Mouse (Mus musculus) lung, adult 18-20 months (tissue): ENCODE results near the gene Mks1.
"Not testable (repeated sequence)": the region's sequence is repeated elsewhere in the genome, so short reads cannot be mapped to it uniquely, and the experiment has no call there.

Source experiments
- DNase-seq, 2 experiments: peaks; one replicate each; pipeline ENCODE4 v3.0.0; 2022; ENCODE audit warnings: mixed read lengths in 2 of 2

Gene Mks1

DNA sequence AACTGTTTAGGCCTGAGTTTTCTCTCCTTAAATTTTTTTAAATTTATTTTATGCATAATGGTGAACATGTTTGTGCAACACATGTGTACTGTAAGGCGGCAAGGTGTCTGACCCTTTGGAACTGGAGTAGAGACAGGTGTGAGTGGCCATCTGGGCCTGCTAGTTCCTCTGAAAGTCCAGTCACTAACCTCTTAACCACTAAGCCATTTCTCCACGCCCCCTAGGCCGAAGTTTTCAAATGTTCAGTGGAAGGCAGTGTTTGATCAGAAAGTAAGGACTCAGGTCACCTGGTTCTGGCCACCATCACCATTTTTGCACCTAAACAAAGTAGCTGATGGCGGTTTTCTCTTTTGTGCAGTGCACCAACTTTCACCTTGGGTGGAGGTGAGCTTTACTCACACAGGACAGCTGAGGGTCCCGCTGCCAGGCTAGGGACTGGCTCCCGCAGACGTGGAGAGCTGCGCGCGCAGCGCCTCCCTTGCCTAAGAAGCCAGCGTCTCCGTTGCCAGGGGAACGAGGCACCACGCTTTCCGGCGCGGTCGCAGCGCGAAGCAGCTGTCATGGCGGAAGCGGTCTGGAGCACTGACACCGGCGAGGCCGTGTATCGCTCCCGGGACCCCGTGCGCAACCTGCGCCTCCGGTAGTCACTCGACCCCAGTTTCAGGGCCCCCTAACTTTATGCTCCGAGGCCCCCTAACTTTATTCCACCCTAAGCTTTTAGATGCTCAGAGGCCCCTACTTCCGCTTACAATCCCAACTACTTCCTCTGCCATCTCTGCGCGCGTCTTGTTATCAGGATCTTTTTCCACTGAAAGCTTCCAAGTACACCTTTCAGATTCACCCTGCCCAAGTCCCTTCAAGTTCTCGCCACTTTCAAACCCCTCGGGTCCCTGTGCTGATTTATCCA lies at the start of gene Mks1:
TSS of gene Mks1 (plus strand) at position 526 of the 907 bp plus-strand sequence.
- peak; percentile 86 to 90 for DNase-seq

GRCm38 (mm10) chr11:87805448-87805847 lies 47.6 kb upstream of the Mks1 start:
- DNase-seq = peak in 1 of 2 experiments; percentile 14

GRCm38 (mm10) chr11:87807433-87807832 lies 45.6 kb upstream of the Mks1 start:
- no peak for DNase-seq

DNA sequence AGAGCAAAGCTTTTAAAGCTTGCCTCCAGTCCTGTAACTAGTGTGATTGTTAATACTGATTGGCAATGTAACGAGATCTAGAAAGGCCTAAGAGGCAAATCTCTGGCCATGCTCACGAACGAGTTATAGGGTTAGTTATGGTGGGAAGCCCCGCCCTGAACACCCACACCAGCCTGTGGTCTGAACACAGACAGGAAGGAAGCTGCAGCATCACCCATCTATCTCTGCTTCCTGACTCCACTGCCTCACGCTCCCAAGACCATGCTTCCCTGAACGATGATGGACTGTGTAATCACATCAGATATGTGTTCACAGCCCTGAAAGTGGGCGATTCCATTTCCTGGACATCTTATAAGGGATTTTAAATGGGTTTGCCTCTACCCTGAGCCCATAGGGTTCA lies 44.8 kb upstream of the Mks1 start:
- no peak for DNase-seq

DNA sequence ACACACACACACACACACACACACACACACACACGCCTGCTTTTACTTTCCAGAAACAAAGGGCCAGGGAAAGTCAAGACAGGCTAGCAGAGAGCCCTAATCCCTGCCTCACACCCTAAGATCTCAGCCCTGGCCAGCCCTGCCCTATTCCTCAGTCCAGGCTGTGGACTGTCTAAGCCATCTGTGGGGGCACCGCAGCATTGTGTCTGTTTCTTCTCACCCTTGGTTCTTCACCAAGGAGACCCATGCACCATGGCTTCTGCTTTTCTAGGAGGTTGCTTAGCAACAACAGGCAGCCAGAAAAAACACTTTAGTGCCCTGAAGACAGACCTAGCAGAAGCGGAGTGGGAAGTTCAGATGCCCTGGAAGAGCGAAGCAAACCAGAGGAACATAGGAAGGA lies 41.6 kb upstream of the Mks1 start:
- peak in 1 of 2 experiments; percentile 5 for DNase-seq

- DNase-seq = no peak
These were observed 38.2 kb upstream of the Mks1 start for GRCm38 (mm10) chr11:87814831-87815230.

GRCm38 (mm10) chr11:87816707-87817442 lies 36.1 kb upstream of the Mks1 start:
- peak; percentile 4 to 5 for DNase-seq

- no peak for DNase-seq
These were observed 35.6 kb upstream of the Mks1 start for GRCm38 (mm10) chr11:87817443-87817773.

GRCm38 (mm10) chr11:87821502-87821901 lies 31.5 kb upstream of the Mks1 start:
- DNase-seq = no peak

DNA sequence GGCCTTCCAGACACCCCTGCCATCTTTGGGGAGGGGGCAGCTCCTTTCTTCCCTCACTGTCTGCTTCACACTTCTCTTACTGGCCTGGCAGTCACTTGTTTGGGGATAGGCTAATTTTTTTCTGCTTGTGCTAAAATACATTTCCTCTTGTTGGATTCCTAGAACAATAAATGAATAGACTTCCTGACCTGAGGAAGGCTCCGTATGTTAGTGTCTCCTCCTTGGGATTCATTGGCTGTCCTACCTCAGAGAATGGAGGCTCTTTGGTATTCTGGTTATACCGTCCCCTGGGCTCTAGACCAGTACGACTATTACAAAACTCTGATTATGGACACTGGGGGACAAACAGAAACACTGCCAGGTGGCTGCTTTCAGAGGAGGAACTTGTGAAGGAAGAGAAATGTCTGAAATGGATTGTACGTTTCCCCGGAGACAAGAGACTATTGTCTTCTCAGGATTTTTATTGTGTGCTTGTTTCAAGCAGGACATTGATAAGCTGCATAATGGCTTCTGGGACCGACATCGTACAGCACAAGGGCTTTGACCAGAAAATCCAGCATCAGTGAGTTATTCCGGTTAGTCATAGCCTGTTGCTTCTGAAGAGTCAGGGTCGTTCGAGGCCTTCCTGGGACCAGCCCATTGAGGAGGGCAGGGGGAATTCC lies 24.6 kb upstream of the Mks1 start, which contains the start of gene Lpo:
TSS of gene Lpo (minus strand) at position 51 of the 662 bp plus-strand sequence.
- DNase-seq = no peak

DNA sequence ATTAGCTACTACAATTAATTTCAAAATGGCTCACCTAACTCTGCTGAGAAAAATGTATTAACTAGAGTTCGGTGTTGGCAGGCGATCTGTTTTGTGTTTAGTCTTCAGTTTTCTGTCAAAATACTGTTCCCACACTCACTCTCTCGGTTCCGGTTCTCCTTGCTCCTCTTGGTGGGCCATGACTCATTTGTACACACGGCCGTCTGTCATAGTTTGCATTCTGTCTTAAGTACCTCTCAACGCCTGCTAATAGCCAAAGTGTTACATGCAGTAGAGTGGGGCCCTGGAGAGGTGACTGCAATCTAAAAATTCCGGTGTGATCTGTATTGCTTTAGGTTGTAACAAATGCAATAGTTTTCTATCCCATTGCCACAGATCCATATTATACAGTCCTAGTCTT lies 12.3 kb upstream of the Mks1 start:
- peak; percentile 57 to 72 for DNase-seq

DNA sequence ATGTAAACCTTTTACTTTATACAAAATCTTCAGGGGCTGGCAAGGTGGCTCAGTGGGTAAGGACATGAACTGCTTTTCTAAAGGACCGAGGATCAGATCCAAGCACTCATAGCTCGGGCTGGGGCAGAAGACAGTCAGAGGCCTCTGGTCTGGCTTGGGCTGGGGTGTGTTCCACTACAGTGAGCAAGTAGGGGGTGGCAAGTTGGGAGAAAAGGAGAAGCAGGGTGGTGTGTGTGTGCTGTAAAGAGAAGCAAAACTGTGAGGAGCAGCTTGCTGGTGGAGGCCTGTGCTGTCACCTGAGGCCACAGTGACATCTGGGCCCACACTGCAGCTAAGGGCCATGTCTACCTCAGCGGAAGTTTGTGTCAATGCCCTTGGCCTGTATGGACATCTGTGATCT lies 11.6 kb upstream of the Mks1 start:
- no peak for DNase-seq

DNA sequence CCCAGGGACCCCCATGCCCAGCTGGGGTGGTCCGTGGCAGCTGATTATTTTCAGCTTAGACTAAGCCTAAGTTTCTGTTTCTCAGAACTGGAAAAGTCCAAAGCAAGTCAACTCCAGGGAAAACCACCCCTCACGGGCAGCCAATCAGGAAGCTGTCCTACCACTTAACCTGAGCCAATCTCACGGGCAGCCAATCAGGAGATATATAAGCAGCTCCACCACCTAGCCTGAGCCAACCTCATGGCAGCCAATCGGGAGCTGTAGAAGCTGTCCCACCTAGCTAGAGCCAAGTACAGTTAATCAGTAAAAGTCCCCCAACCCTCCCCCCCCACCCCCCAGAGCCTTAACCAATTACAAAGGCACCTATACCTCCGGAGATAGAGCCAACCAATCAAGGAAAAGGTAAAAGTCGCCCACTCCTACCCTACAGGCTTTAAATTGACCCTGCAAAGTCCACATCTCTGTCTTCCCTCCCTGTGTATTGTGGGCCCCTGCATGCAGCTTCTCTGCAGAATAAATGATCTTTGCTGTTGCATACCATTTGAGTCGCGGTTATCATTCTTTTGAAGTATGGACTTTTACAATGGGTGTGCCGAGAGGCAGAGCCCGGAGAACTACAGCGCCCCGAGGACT lies 5.9 kb upstream of the Mks1 start:
- DNase-seq = no peak

DNA sequence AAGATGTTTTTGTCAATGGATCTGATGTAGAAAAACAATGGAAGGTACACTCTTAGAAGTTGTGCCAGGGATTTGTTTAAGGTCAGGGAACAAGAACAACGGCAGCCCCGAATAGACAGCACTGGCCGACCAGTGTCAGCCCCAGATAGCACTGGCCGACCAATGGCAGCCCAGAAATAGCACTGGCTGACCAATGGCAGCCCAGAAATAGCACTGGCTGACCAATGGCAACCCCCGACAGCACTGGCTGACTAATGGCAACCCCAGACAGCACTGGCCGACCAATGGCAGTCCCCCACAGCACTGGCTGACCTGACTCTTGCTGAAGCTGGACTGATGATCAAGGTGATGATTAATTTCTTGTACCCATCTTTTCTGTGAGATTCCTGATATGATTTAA lies 5.1 kb upstream of the Mks1 start:
- DNase-seq = no peak

GRCm38 (mm10) chr11:87853597-87853954 lies 561 bp downstream of the Mks1 start:
- DNase-seq = no peak

- no peak for DNase-seq
These were observed 1.5 kb downstream of the Mks1 start for GRCm38 (mm10) chr11:87854550-87854949.

DNA sequence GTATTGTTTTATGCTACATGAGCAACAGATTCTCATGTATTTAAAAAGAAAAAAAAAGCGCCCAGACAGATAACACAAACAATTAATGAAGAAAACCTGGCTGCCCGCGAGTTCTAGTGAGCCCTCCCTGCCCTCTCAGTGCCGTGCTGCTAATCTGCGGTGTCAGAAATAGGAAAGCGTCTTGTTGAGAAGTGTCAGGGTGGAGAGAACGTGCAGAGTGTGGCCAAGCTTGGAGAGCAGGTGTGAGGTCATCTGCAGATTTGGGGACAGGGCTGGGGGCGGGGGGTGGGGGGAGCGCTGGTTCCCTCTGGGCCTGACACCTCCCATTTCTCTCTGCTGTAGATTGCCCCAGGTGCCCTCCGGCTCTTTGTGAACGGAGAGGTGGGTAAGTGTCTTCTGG lies 6.3 kb downstream of the Mks1 start:
- no peak for DNase-seq

- DNase-seq = no peak
These were observed 7.4 kb downstream of the Mks1 start for GRCm38 (mm10) chr11:87860426-87860825.

GRCm38 (mm10) chr11:87862805-87863204 lies 9.8 kb downstream of the Mks1 start:
- no peak for DNase-seq

- DNase-seq = not testable (repeated sequence)
These were observed 13.9 kb downstream of the Mks1 start for GRCm38 (mm10) chr11:87866891-87867290.

DNA sequence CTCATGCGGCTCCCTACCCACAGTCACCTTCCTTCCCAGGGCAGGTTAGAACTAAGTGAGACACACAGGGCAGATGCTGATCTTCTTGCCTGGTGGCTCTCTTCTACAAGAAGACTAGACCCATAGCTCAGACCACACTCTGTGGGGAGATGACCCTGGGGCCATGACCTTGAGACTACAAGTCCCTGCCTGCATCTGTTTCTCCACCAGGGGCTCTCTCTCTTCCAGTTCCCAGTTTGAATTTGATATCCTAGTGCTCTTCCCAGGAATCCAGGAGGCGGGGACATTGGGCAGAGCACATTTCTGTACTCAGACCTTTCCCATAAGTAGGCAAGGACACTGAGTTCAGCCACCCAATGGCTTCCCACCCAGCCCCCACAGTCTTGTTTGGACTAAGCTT lies 17.1 kb downstream of the Mks1 start:
- DNase-seq = no peak

- no peak for DNase-seq
These were observed 18.8 kb downstream of the Mks1 start for GRCm38 (mm10) chr11:87871766-87872165.

DNA sequence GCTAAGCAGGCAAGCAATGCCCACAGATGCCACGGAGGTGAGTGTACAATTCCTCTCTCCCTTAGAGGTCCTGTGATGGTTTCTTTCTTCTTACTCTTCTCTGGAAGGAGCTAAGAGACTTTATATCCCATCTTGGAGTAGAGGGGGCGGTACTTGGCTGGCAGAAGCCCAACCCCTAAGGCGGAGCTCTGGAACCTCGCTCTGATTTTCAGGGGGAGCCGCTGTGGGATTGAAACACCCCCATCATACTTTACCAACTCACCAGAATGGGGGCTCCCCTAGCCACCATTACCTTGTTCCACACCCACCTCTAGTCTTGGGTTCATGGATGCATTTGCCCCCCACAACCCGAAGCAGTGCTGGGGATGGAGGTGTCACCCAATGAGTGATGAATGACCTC lies 22.4 kb downstream of the Mks1 start, which contains the start of gene Epx:
TSS of gene Epx (minus strand) at position 101 of the 400 bp plus-strand sequence.
- DNase-seq = no peak
